Mouse (Mus musculus): ENCODE results near the gene Vwa2.

The Vwa2 gene

GRCm38 (mm10) chr19:56908472-56909270 is 34.6 kb downstream of the Vwa2 start:
- DNase-seq (ENCODE audit: low spot score in 2 of 2), result peak in 1 of 2 experiments; percentile 29

GRCm38 (mm10) chr19:56910561-56910960 is 36.5 kb downstream of the Vwa2 start:
- DNase-seq (ENCODE audit: low spot score in 2 of 2), result no peak

GRCm38 (mm10) chr19:56913761-56914160 is 39.7 kb downstream of the Vwa2 start:
- no peak for DNase-seq (ENCODE audit: low spot score in 2 of 2)

- no peak for DNase-seq (ENCODE audit: low spot score in 2 of 2)
Observed at GRCm38 (mm10) chr19:56914658-56915057, 40.6 kb downstream of the Vwa2 start.

GRCm38 (mm10) chr19:56915084-56915483 is 41.0 kb downstream of the Vwa2 start:
- DNase-seq (ENCODE audit: low spot score in 2 of 2), result no peak

- DNase-seq (ENCODE audit: low spot score in 2 of 2), result peak; percentile 64 to 65
Observed at GRCm38 (mm10) chr19:56919628-56920027, 45.6 kb downstream of the Vwa2 start.

GRCm38 (mm10) chr19:56920232-56920631 is 46.2 kb downstream of the Vwa2 start:
- DNase-seq (ENCODE audit: low spot score in 2 of 2), result no peak

GRCm38 (mm10) chr19:56921744-56922143 is 47.7 kb downstream of the Vwa2 start:
- no peak for DNase-seq (ENCODE audit: low spot score in 2 of 2)

- no peak for DNase-seq (ENCODE audit: low spot score in 2 of 2)
Observed at GRCm38 (mm10) chr19:56929392-56929791, 55.3 kb downstream of the Vwa2 start.

GRCm38 (mm10) chr19:56930029-56930428 is 56.0 kb downstream of the Vwa2 start:
- no peak for DNase-seq (ENCODE audit: low spot score in 2 of 2)

- no peak for DNase-seq (ENCODE audit: low spot score in 2 of 2)
Observed at GRCm38 (mm10) chr19:56933800-56934199, 59.8 kb downstream of the Vwa2 start.

- DNase-seq (ENCODE audit: low spot score in 2 of 2), result no peak
Observed at GRCm38 (mm10) chr19:56935111-56935510, 61.1 kb downstream of the Vwa2 start.

- no peak for DNase-seq (ENCODE audit: low spot score in 2 of 2)
Observed at GRCm38 (mm10) chr19:56935777-56936176, 61.7 kb downstream of the Vwa2 start.

- no peak for DNase-seq (ENCODE audit: low spot score in 2 of 2)
Observed at GRCm38 (mm10) chr19:56936253-56936652, 62.2 kb downstream of the Vwa2 start.

GRCm38 (mm10) chr19:56937911-56938310 is 63.9 kb downstream of the Vwa2 start:
- no peak for DNase-seq (ENCODE audit: low spot score in 2 of 2)

GRCm38 (mm10) chr19:56939826-56940225 is 65.8 kb downstream of the Vwa2 start:
- DNase-seq (ENCODE audit: low spot score in 2 of 2), result no peak

- DNase-seq (ENCODE audit: low spot score in 2 of 2), result no peak
Observed at GRCm38 (mm10) chr19:56940507-56940906, 66.5 kb downstream of the Vwa2 start.

GRCm38 (mm10) chr19:56942216-56942615 is 68.2 kb downstream of the Vwa2 start:
- DNase-seq (ENCODE audit: low spot score in 2 of 2), result no peak

- no peak for DNase-seq (ENCODE audit: low spot score in 2 of 2)
Observed at GRCm38 (mm10) chr19:56944211-56944610, 70.2 kb downstream of the Vwa2 start.

- no peak for DNase-seq (ENCODE audit: low spot score in 2 of 2)
Observed at GRCm38 (mm10) chr19:56944826-56945225, 70.8 kb downstream of the Vwa2 start.

- no peak for DNase-seq (ENCODE audit: low spot score in 2 of 2)
Observed at GRCm38 (mm10) chr19:56945621-56946020, 71.6 kb downstream of the Vwa2 start.

GRCm38 (mm10) chr19:56946277-56946676 is 72.2 kb downstream of the Vwa2 start:
- DNase-seq (ENCODE audit: low spot score in 2 of 2), result no peak

- DNase-seq (ENCODE audit: low spot score in 2 of 2), result no peak
Observed at GRCm38 (mm10) chr19:56946727-56947126, 72.7 kb downstream of the Vwa2 start.

All from right cerebral cortex, postnatal 36 days (tissue).